Mouse (Mus musculus) liver, adult 2 months (tissue): Measurements from ENCODE around the gene Disc1.

Experiments used
- CTCF ChIP-seq: fragments of 200-500 bp; IDR thresholded peaks from 2 replicates; pipeline ENCODE4 v1.5.1; 2011; ENCODE audit warnings: low read depth, low read length, control low read depth
- POLR2A ChIP-seq: fragments of 200-500 bp; IDR thresholded peaks from 2 replicates; pipeline ENCODE4 v1.6.1; 2011; ENCODE audit warnings: low read length, control low read depth; ENCODE audit not compliant: insufficient read depth; ENCODE audit errors: extremely low read depth

DNA sequence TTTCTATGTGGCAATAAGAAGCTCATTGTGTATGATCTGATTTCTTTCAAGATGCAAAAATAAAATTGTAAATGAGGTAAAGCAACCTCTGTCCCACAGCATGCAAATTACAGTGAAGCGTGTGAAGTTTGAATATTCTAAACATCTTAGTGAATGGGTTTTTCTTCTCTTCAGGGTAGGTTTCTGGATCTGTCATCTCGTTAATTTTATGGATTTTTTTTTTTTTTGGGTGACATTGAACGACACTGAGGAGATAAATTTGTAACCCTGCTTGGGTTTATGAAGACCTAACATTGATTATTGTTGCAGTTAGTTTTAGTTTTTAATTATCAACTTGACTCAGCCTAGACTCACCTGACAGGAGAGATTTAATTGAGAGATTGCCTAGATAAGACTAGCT, 43.1 kb downstream of the Disc1 start:
- TF ChIP-seq CTCF (no peak), POLR2A (no peak)
